Mouse (Mus musculus) forebrain, embryonic 14.5 days (tissue): ENCODE measurements around the gene Amfr. TPM values are rescaled to one million over a fixed set of nuclear protein-coding genes. Genes with fewer than 3 reads are reported as not detected.
A peak's percentile ranks its signal among the peaks of the same experiment; 100 is the strongest.

Experiments used
- ATAC-seq: fragments of 200-750 bp; cut with Nextera tagmentation; 2 replicates; pipeline ENCODE4 v1.8.0; 2017; ENCODE audit warnings: mild to moderate bottlenecking, moderate library complexity
- DNase-seq: peaks from one replicate; pipeline ENCODE4 v3.0.0-alpha.2; 2015; ENCODE audit warnings: low spot score
- H3K27ac ChIP-seq: fragments of 300-500 bp; sonication (generic); 2 replicates; pipeline ENCODE4 v1.5.1; 2014; ENCODE audit warnings: low read depth, mild to moderate bottlenecking, control low read depth, low read length, moderate library complexity
- H3K27me3 ChIP-seq: fragments of 300-500 bp; sonication (generic); replicated peaks from 2 replicates; pipeline ENCODE4 v1.6.1; 2014; ENCODE audit warnings: low read length, control low read depth, mixed read lengths; ENCODE audit not compliant: control insufficient read depth, insufficient read depth
- H3K36me3 ChIP-seq: fragments of 300-500 bp; sonication (generic); 2 replicates; pipeline ENCODE4 v1.6.1; 2014; ENCODE audit warnings: low read length, control low read depth; ENCODE audit not compliant: control insufficient read depth, insufficient read depth
- H3K4me1 ChIP-seq: fragments of 300-500 bp; sonication (generic); 2 replicates; pipeline ENCODE4 v1.6.1; 2014; ENCODE audit warnings: antibody characterized with exemption, low read length, control low read depth; ENCODE audit not compliant: control insufficient read depth, insufficient read depth
- H3K4me2 ChIP-seq: fragments of 300-500 bp; sonication (generic); 2 replicates; pipeline ENCODE4 v1.6.1; 2014; ENCODE audit warnings: mild to moderate bottlenecking, control low read depth, low read length
- H3K4me3 ChIP-seq: fragments of 300-500 bp; sonication (generic); 2 replicates; pipeline ENCODE4 v1.5.1; 2014; ENCODE audit warnings: low read depth, low read length, control low read depth
- H3K9ac ChIP-seq: fragments of 300-500 bp; sonication (generic); 2 replicates; pipeline ENCODE4 v1.6.1; 2014; ENCODE audit warnings: mild to moderate bottlenecking, low read length, control low read depth, moderate library complexity
- H3K9me3 ChIP-seq: fragments of 300-500 bp; sonication (generic); replicated peaks from 2 replicates; pipeline ENCODE4 v1.6.1; 2016; ENCODE audit warnings: low read length, control low read depth, mixed read lengths; ENCODE audit not compliant: control insufficient read depth
- WGBS: fragments of 180-500 bp; shearing (Covaris S2); extraction: QIAGEN DNeasy Blood & Tissue Kit; methylation state at CpG from one replicate; pipeline ENCODE4 v1.1.7; 2014; 5-methylcytosine and 5-hydroxymethylcytosine counted together
- microRNA-seq: library from miRNA; unstranded; fragments of <30 nt; microRNA quantifications from one replicate; pipeline ENCODE4, GENCODE M21; 2016
- polyA plus RNA-seq: library from polyadenylated mRNA; unstranded; fragments of >200 nt; fragmentation: Nextera tagmentation; extraction: Ambion mirVana; gene quantifications from 2 replicates; pipeline ENCODE4 v1.2.1, GENCODE M21; 2014

The Amfr gene
- polyA plus RNA-seq, 1 experiment from 2014 or later = 55.8 TPM

DNA sequence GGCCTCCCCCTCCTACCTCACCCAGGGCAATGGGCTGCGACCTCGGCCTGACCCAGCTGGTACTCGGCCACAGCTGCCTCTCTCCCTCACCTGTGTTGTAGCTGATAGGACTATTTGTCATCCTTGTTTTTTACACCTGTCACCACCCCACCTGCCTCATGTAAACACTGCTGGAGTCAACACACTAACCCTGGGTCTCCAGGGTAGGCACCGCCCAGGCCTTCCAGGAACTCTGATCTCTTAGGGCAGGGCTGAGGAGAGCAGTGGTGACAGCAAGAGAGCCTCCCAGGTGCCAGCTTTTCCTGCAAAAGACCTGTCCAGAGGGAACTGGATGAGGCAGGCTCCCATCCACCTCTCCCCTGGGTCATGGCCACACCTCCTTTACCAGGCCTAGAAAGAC lies 83.4 kb downstream of the Amfr start:
- no peak for DNase-seq
- Histone ChIP-seq H3K4me3 (no peak overlapping the region), H3K36me3 (peaks cover 4% of the 10 kb centered on the region; the same call in 1 of the 2 replicates), H3K9ac (no peak overlapping the region), H3K27ac (no peak overlapping the region; the same call in 1 of the 2 replicates), H3K27me3 (no peaks in the 10 kb centered on the region), H3K9me3 (no peaks in the 10 kb centered on the region), H3K4me1 (peaks cover 25% of the 10 kb centered on the region), H3K4me2 (no peak overlapping the region)
- 93% methylated on average over 4 of the region's 4 CpGs for WGBS
- no peak for ATAC-seq

DNA sequence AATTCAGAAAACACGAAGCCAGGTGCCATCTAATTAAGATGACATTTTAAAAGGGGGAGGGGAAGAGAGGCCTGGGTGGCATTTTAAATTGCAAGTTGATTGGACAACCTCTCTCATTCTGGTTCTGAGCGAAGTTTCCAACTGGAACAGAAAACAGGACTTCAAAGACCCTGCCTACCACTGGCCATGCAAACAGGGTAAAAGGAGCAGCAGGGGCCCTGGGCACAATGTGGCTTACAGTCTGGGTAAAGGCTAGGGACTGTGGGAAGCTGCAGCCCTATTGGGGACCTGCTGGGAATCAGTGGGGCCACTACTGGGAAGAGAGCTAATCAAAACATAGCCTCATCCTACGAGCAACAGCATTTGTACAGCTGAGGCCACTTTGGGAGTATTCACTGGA lies 87.1 kb downstream of the Amfr start:
- WGBS = 9% methylated on average over 3 of the region's 3 CpGs
- Histone ChIP-seq H3K27me3 (no peaks in the 10 kb centered on the region), H3K9ac (no peak overlapping the region), H3K36me3 (peaks cover 17% of the 10 kb centered on the region; the same call in 1 of the 2 replicates), H3K9me3 (no peaks in the 10 kb centered on the region), H3K4me2 (no peak overlapping the region), H3K27ac (peak overlapping the region; percentile 33; the same call in 1 of the 2 replicates), H3K4me1 (peaks cover 39% of the 10 kb centered on the region), H3K4me3 (no peak overlapping the region)
- DNase-seq (peak; percentile 44), ATAC-seq (peak; percentile 38; the same call in 1 of the 2 replicates)

DNA sequence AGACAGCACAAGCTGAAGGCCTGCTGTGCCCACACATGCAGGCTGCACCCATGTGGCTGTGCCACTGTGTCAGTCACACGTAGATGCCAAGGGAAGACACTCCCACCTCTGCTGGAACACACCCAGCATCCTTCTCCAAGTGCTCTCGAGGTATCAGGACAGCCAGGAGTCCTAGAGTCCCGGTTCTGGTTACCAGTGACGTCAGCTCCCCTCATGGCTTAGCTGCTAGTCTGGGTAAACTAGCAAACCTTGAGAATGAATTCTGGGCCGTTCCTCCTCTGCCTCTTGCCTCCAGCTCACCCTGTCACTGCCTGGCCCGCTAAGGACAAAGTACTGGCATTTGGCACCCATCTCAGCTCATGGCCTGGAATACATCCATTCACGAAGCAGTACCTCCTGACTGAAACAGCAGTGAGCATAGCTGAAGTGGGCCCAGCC lies 88.7 kb downstream of the Amfr start:
- peaks cover 17% of the 10 kb centered on the region; the same call in 1 of the 2 replicates for H3K36me3 ChIP-seq
- ATAC-seq (no peak), DNase-seq (no peak)
- H3K4me2 ChIP-seq = no peak overlapping the region
- WGBS = 69% methylated on average over 7 of the region's 7 CpGs
- no peak overlapping the region for H3K4me3 ChIP-seq
- no peak overlapping the region; the same call in 1 of the 2 replicates for H3K27ac ChIP-seq
- no peak overlapping the region for H3K9ac ChIP-seq
- H3K9me3 ChIP-seq = no peaks in the 10 kb centered on the region
- H3K4me1 ChIP-seq = peaks cover 55% of the 10 kb centered on the region
- H3K27me3 ChIP-seq = no peaks in the 10 kb centered on the region

Small RNAs within 50 kb of the gene (microRNA-seq; reads per million reads assigned to microRNA genes)
- not detected for gene Gm24159

Other genes with a start within 250 kb of the Amfr start
- gene Gnao1, start 202.9 kb downstream of the Amfr start, polyA plus RNA-seq = 107 and 129 TPM in 2 replicates
- gene Nudt21, start 24.2 kb upstream of the Amfr start, polyA plus RNA-seq = 165 and 171 TPM in 2 replicates
- 9.8 and 13.4 TPM in 2 replicates for gene Ogfod1, start 24.4 kb upstream of the Amfr start, polyA plus RNA-seq
- 18.7 and 22.8 TPM in 2 replicates for gene Bbs2, start 86.1 kb upstream of the Amfr start, polyA plus RNA-seq
- not detected in 2 replicates for gene Mt4, start 124.4 kb upstream of the Amfr start, polyA plus RNA-seq
- gene Mt3, start 139.8 kb upstream of the Amfr start, polyA plus RNA-seq = 237 and 306 TPM in 2 replicates
- gene Mt2, start 159.8 kb upstream of the Amfr start, polyA plus RNA-seq = 29.4 and 47.5 TPM in 2 replicates
- 77.2 and 110 TPM in 2 replicates for gene Mt1, start 166.2 kb upstream of the Amfr start, polyA plus RNA-seq
- gene Nup93, start 201.7 kb upstream of the Amfr start, polyA plus RNA-seq = 65.2 and 72.6 TPM in 2 replicates